Mouse (Mus musculus) embryonic facial prominence, embryonic 10.5 days (tissue): ENCODE results near the gene Mcur1. TPM values are rescaled to one million over a fixed set of nuclear protein-coding genes. Genes with fewer than 3 reads are reported as not detected.

Source experiments
- DNase-seq: peaks from one replicate; pipeline ENCODE4 v3.0.0-alpha.2; 2017; ENCODE audit warnings: low spot score
- H3K27ac ChIP-seq: fragments of 300-500 bp; sonication (generic); replicated peaks from 2 replicates; pipeline ENCODE4 v1.5.1; 2016; ENCODE audit warnings: mild to moderate bottlenecking
- H3K27me3 ChIP-seq: fragments of 300-500 bp; sonication (generic); replicated peaks from 2 replicates; pipeline ENCODE4 v1.6.1; 2016; ENCODE audit warnings: low read depth, mild to moderate bottlenecking; ENCODE audit not compliant: poor library complexity, severe bottlenecking
- H3K36me3 ChIP-seq: fragments of 300-500 bp; sonication (generic); replicated peaks from 2 replicates; pipeline ENCODE4 v1.6.1; 2016; ENCODE audit warnings: mild to moderate bottlenecking, moderate library complexity
- H3K4me1 ChIP-seq: fragments of 300-500 bp; sonication (generic); 2 replicates; pipeline ENCODE4 v1.6.1; 2016
- H3K4me3 ChIP-seq: fragments of 300-500 bp; sonication (generic); 2 replicates; pipeline ENCODE4 v1.5.1; 2016; ENCODE audit warnings: mild to moderate bottlenecking, moderate library complexity
- H3K9me3 ChIP-seq: fragments of 300-500 bp; sonication (generic); 2 replicates; pipeline ENCODE4 v1.6.1; 2016; ENCODE audit warnings: mild to moderate bottlenecking
- WGBS: fragments of 180-500 bp; shearing (Covaris S2); methylation state at CpG from one replicate; pipeline ENCODE4 v1.1.7; 2016; 5-methylcytosine and 5-hydroxymethylcytosine counted together
- polyA plus RNA-seq: library from polyadenylated mRNA; unstranded; fragments of >200 nt; fragmentation: Nextera tagmentation; extraction: Ambion mirVana; gene quantifications from 2 replicates; pipeline ENCODE4 v1.2.1, GENCODE M21; 2016

The Mcur1 gene
- polyA plus RNA-seq, 1 experiment from 2014 or later = 10.1 TPM

DNA sequence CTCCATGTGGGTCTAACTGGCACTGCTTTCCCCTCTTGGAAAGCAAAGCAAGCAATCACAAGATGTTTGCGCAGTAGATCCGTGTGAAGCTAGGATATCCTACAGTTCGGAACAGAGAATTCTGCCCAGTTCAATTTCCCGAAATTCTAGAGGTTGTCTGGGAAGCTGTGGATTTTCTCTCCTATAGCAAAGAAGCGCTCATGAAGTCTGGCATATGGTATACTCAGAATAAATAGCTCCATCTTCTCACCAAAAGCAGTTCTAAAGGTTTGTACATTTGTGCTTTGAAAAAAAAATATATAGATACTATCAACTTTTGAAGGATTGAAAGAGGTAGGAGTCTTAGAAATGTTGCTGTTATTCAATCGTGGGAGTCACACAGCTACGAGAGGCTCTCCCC is 64.3 kb downstream of the Mcur1 start:
- WGBS = 87% methylated on average over 7 of the region's 7 CpGs
- Histone ChIP-seq H3K27me3 (no peaks in the 10 kb centered on the region), H3K36me3 (no peaks in the 10 kb centered on the region), H3K9me3 (no peaks in the 10 kb centered on the region), H3K4me1 (peaks cover 24% of the 10 kb centered on the region), H3K27ac (no peak overlapping the region), H3K4me3 (no peak overlapping the region)
- no peak for DNase-seq

DNA sequence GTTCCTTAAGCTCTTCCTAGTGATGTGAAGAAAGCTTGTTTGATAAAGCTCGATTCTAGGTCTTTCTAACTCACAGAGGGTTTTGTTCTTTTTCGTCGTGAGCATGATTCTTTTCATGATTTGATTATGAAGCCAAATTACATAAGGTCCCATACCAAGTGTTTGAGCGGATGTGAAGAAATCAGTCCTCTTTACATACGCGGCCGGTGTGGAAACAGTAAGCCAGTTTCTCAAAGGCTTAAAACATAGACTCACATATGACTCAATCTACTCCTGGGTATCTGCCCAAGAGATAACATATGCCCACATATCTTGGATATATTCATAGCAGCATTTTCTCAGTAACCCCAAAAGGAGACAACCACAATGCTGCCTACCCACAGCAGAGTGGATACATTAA is 66.3 kb downstream of the Mcur1 start:
- Histone ChIP-seq H3K4me3 (no peak overlapping the region), H3K4me1 (peaks cover 24% of the 10 kb centered on the region)
- 93% methylated on average over 7 of the region's 7 CpGs for WGBS

DNA sequence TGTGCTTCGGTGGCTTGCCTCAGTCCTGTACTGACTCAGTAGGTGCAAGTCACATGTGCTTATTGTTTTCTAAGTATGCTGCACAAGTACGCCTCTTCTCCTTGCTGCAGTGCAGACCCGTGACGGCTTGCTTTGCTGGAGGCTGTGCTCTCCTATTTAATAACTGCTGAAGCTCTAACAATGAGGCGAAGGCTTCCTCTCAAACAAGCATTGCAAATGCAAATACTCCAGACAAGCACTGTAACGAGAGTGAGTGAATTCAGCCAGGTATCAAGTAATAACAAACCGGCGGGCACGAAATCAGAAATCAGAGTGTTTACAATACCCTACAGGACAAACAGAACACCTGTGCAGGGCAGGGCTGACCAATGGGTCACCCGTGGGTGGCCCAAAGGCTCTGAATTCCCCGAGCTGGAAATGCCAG is 66.9 kb downstream of the Mcur1 start:
- no peaks in the 10 kb centered on the region for H3K36me3 ChIP-seq
- H3K27me3 ChIP-seq = no peaks in the 10 kb centered on the region
- no peak overlapping the region for H3K27ac ChIP-seq
- WGBS = 71% methylated on average over 11 of the region's 11 CpGs
- DNase-seq = no peak
- peaks cover 24% of the 10 kb centered on the region for H3K4me1 ChIP-seq
- H3K9me3 ChIP-seq = no peaks in the 10 kb centered on the region
- no peak overlapping the region for H3K4me3 ChIP-seq

More for the DNA sequence above, 66.3 kb downstream of the Mcur1 start:
- Histone ChIP-seq H3K9me3 (no peaks in the 10 kb centered on the region), H3K27ac (no peak overlapping the region), H3K27me3 (no peaks in the 10 kb centered on the region), H3K36me3 (no peaks in the 10 kb centered on the region)
- DNase-seq = no peak

Other genes starting within 250 kb of the Mcur1 start
- 31.4 and 32.1 TPM in 2 replicates for gene Sirt5, start 194.7 kb downstream of the Mcur1 start, polyA plus RNA-seq
- 126 and 129 TPM in 2 replicates for gene Nol7, start 161.8 kb downstream of the Mcur1 start, polyA plus RNA-seq
- 7.8 and 8.0 TPM in 2 replicates for gene Ranbp9, start 78.9 kb downstream of the Mcur1 start, polyA plus RNA-seq
- gene Rnf182, start 55.5 kb upstream of the Mcur1 start, polyA plus RNA-seq = 5.3 and 7.1 TPM in 2 replicates
- gene Cd83, start 224.6 kb upstream of the Mcur1 start, polyA plus RNA-seq = 2.9 and 3.4 TPM in 2 replicates